Mouse (Mus musculus): Measurements from ENCODE around the gene Tex9. TPM values are rescaled to one million over a fixed set of nuclear protein-coding genes. Genes with fewer than 3 reads are reported as not detected.

Tex9 gene
- total and polyA plus RNA-seq, 3 experiments: 1.3 to 2.1 (median 1.9) TPM

- no peaks in the 10 kb centered on the region for H3K27me3 ChIP-seq (ENCODE audit: control insufficient read depth, insufficient read depth, low read length)
- intact Hi-C loops (cut with DNase I): no loop called here
- H3K9ac ChIP-seq (ENCODE audit: low read depth, low read length): no peak overlapping the region
- H3K36me3 ChIP-seq (ENCODE audit: control insufficient read depth, insufficient read depth, low read length): no peaks in the 10 kb centered on the region
- DNase-seq: no peak
- H3K4me1 ChIP-seq (ENCODE audit: control insufficient read depth, insufficient read depth, low read length): peaks cover 1% of the 10 kb centered on the region; the same call in 1 of the 2 replicates
- no peak overlapping the region for H3K4me3 ChIP-seq
- 84% methylated on average over 6 of the region's 6 CpGs for WGBS
- H3K27ac ChIP-seq: no peak overlapping the region
- no peak for TF ChIP-seq POLR2A (IDR thresholded peaks at IDR 0.05; ENCODE audit: insufficient read depth, low read depth, low read length)
- TF ChIP-seq CTCF (IDR thresholded peaks at IDR 0.05): no peak
- no peak for TF ChIP-seq EP300 (IDR thresholded peaks at IDR 0.05; ENCODE audit: insufficient read depth, low read depth, low read length)
- H3K79me2 ChIP-seq (replicated peaks; ENCODE audit: control insufficient read depth, insufficient read depth, low read length): no peaks in the 10 kb centered on the region
These were observed 40.9 kb downstream of the Tex9 start for GRCm38 (mm10) chr9:72451111-72451510.

- H3K4me3 ChIP-seq: no peak overlapping the region
- no peaks in the 10 kb centered on the region for H3K79me2 ChIP-seq (replicated peaks; ENCODE audit: control insufficient read depth, insufficient read depth, low read length)
- no peak for TF ChIP-seq POLR2A (IDR thresholded peaks at IDR 0.05; ENCODE audit: insufficient read depth, low read depth, low read length)
- no peak for TF ChIP-seq EP300 (IDR thresholded peaks at IDR 0.05; ENCODE audit: insufficient read depth, low read depth, low read length)
- TF ChIP-seq CTCF (IDR thresholded peaks at IDR 0.05): no peak
- intact Hi-C loops (cut with DNase I): no loop called here
- no peaks in the 10 kb centered on the region for H3K36me3 ChIP-seq (ENCODE audit: control insufficient read depth, insufficient read depth, low read length)
- 68% methylated on average over 1 of the region's 1 CpGs for WGBS
- no peak overlapping the region for H3K27ac ChIP-seq
- H3K4me1 ChIP-seq (ENCODE audit: control insufficient read depth, insufficient read depth, low read length): peaks cover 1% of the 10 kb centered on the region; the same call in 1 of the 2 replicates
- H3K9ac ChIP-seq (ENCODE audit: low read depth, low read length): no peak overlapping the region
- no peak for DNase-seq
- no peaks in the 10 kb centered on the region for H3K27me3 ChIP-seq (ENCODE audit: control insufficient read depth, insufficient read depth, low read length)
These were observed 41.6 kb downstream of the Tex9 start for GRCm38 (mm10) chr9:72450363-72450762.

- 51% methylated on average over 2 of the region's 2 CpGs for WGBS
- peaks cover 1% of the 10 kb centered on the region; the same call in 1 of the 2 replicates for H3K4me1 ChIP-seq (ENCODE audit: control insufficient read depth, insufficient read depth, low read length)
- TF ChIP-seq POLR2A (IDR thresholded peaks at IDR 0.05; ENCODE audit: insufficient read depth, low read depth, low read length) (no peak), EP300 (IDR thresholded peaks at IDR 0.05; ENCODE audit: insufficient read depth, low read depth, low read length) (no peak), CTCF (IDR thresholded peaks at IDR 0.05) (no peak)
- no peaks in the 10 kb centered on the region for H3K79me2 ChIP-seq (replicated peaks; ENCODE audit: control insufficient read depth, insufficient read depth, low read length)
- peak overlapping the region; percentile 62 for H3K27ac ChIP-seq
- H3K27me3 ChIP-seq (ENCODE audit: control insufficient read depth, insufficient read depth, low read length): no peaks in the 10 kb centered on the region
- DNase-seq: no peak
- H3K4me3 ChIP-seq: peak overlapping the region; percentile 50
- H3K36me3 ChIP-seq (ENCODE audit: control insufficient read depth, insufficient read depth, low read length): no peaks in the 10 kb centered on the region
- intact Hi-C loops (cut with DNase I): no loop called here
- peak overlapping the region; percentile 15 for H3K9ac ChIP-seq (ENCODE audit: low read depth, low read length)
These were observed 42.2 kb downstream of the Tex9 start for GRCm38 (mm10) chr9:72449841-72450240.

- Histone ChIP-seq H3K27ac (peak overlapping the region; percentile 62), H3K36me3 (ENCODE audit: control insufficient read depth, insufficient read depth, low read length) (no peaks in the 10 kb centered on the region), H3K9ac (ENCODE audit: low read depth, low read length) (peak overlapping the region; percentile 15), H3K27me3 (ENCODE audit: control insufficient read depth, insufficient read depth, low read length) (no peaks in the 10 kb centered on the region), H3K4me1 (ENCODE audit: control insufficient read depth, insufficient read depth, low read length) (peaks cover 1% of the 10 kb centered on the region; the same call in 1 of the 2 replicates), H3K4me3 (peak overlapping the region; percentile 50), H3K79me2 (replicated peaks; ENCODE audit: control insufficient read depth, insufficient read depth, low read length) (no peaks in the 10 kb centered on the region)
- WGBS: 12% methylated on average over 7 of the region's 7 CpGs
- DNase-seq: peak; percentile 48 to 51
- intact Hi-C loops (cut with DNase I): no loop called here
- TF ChIP-seq CTCF (IDR thresholded peaks at IDR 0.05) (no peak), EP300 (IDR thresholded peaks at IDR 0.05; ENCODE audit: insufficient read depth, low read depth, low read length) (peak; percentile 69; the same call in 1 of the 2 replicates), POLR2A (IDR thresholded peaks at IDR 0.05; ENCODE audit: insufficient read depth, low read depth, low read length) (peak; percentile 57)
These were observed 42.6 kb downstream of the Tex9 start for GRCm38 (mm10) chr9:72449367-72449766.

- TF ChIP-seq EP300 (IDR thresholded peaks at IDR 0.05; ENCODE audit: insufficient read depth, low read depth, low read length): no peak
- peak; percentile 89 for TF ChIP-seq CTCF (IDR thresholded peaks at IDR 0.05)
- intact Hi-C loops (cut with DNase I): no loop called here
- Histone ChIP-seq H3K27me3 (ENCODE audit: control insufficient read depth, insufficient read depth, low read length) (no peaks in the 10 kb centered on the region), H3K9ac (ENCODE audit: low read depth, low read length) (no peak overlapping the region), H3K4me1 (ENCODE audit: control insufficient read depth, insufficient read depth, low read length) (peaks cover 1% of the 10 kb centered on the region; the same call in 1 of the 2 replicates), H3K27ac (no peak overlapping the region), H3K36me3 (ENCODE audit: control insufficient read depth, insufficient read depth, low read length) (no peaks in the 10 kb centered on the region), H3K4me3 (no peak overlapping the region), H3K79me2 (replicated peaks; ENCODE audit: control insufficient read depth, insufficient read depth, low read length) (no peaks in the 10 kb centered on the region)
- DNase-seq: peak; percentile 40 to 73
- WGBS: 42% methylated on average over 8 of the region's 8 CpGs
These were observed 44.0 kb downstream of the Tex9 start for GRCm38 (mm10) chr9:72448026-72448425.

- H3K36me3 ChIP-seq (ENCODE audit: control insufficient read depth, insufficient read depth, low read length): no peaks in the 10 kb centered on the region
- H3K79me2 ChIP-seq (replicated peaks; ENCODE audit: control insufficient read depth, insufficient read depth, low read length): no peaks in the 10 kb centered on the region
- DNase-seq: no peak
- intact Hi-C loops (cut with DNase I): no loop called here
- no peak overlapping the region for H3K4me3 ChIP-seq
- no peaks in the 10 kb centered on the region for H3K4me1 ChIP-seq (ENCODE audit: control insufficient read depth, insufficient read depth, low read length)
- H3K27me3 ChIP-seq (ENCODE audit: control insufficient read depth, insufficient read depth, low read length): no peaks in the 10 kb centered on the region
- 91% methylated on average over 10 of the region's 10 CpGs for WGBS
- H3K9ac ChIP-seq (ENCODE audit: low read depth, low read length): no peak overlapping the region
- TF ChIP-seq CTCF (IDR thresholded peaks at IDR 0.05): no peak
- TF ChIP-seq EP300 (IDR thresholded peaks at IDR 0.05; ENCODE audit: insufficient read depth, low read depth, low read length): no peak
- no peak for TF ChIP-seq POLR2A (IDR thresholded peaks at IDR 0.05; ENCODE audit: insufficient read depth, low read depth, low read length)
- H3K27ac ChIP-seq: no peak overlapping the region
These were observed 49.9 kb downstream of the Tex9 start for GRCm38 (mm10) chr9:72441927-72442715.

Measured in heart, adult 2 months (tissue).